8 mouse cellular contexts compared by ENCODE assay signal in genomic region chr17:74316309-74316863, GRCm38 (mm10). TPM values are rescaled to one million over a fixed set of nuclear protein-coding genes. Genes with fewer than 3 reads are reported as not detected.
DNase-seq lines count a peak whose midpoint lies in the region; ATAC-seq and TF ChIP-seq lines count a peak whose summit lies in the region.

No protein-coding gene starts in this region.

- peak overlapping the region; percentile 65 for H3K4me2 ChIP-seq in embryonic facial prominence, embryonic 12.5 days (replicated peaks)
- H3K4me2 ChIP-seq in limb, embryonic 11.5 days (ENCODE audit: low read depth, severe bottlenecking): peak overlapping the region; percentile 58
- peak overlapping the region; percentile 85 for H3K4me2 ChIP-seq in midbrain, embryonic 13.5 days (replicated peaks)

- WGBS in embryonic facial prominence, embryonic 12.5 days: under 1% methylated on average over 48 of the region's 48 CpGs
- under 1% methylated on average over 48 of the region's 48 CpGs for WGBS in limb, embryonic 11.5 days
- under 1% methylated on average over 47 of the region's 48 CpGs for WGBS in midbrain, embryonic 13.5 days
- WGBS in small intestine, adult 2 months: under 1% methylated on average over 48 of the region's 48 CpGs

- H3K27me3 ChIP-seq in embryonic facial prominence, embryonic 12.5 days: no peaks in the 10 kb centered on the region
- no peaks in the 10 kb centered on the region for H3K27me3 ChIP-seq in limb, embryonic 11.5 days (ENCODE audit: control insufficient read depth, insufficient read depth, low read length)
- H3K27me3 ChIP-seq in midbrain, embryonic 13.5 days: no peaks in the 10 kb centered on the region
- H3K27me3 ChIP-seq in small intestine, adult 2 months (ENCODE audit: control insufficient read depth, insufficient read depth, low read length): no peaks in the 10 kb centered on the region

- peak; percentile 75 for TF ChIP-seq POLR2A in small intestine, adult 2 months (IDR thresholded peaks at IDR 0.05; ENCODE audit: low read depth, low read length)

- H3K27ac ChIP-seq in embryonic facial prominence, embryonic 12.5 days: peak overlapping the region; percentile 88
- H3K27ac ChIP-seq in limb, embryonic 11.5 days (replicated peaks; ENCODE audit: low read depth, low read length): peak overlapping the region; percentile 74
- peak overlapping the region; percentile 92 for H3K27ac ChIP-seq in midbrain, embryonic 13.5 days
- H3K27ac ChIP-seq in small intestine, adult 2 months (ENCODE audit: insufficient read depth, low read depth, low read length): peak overlapping the region; percentile 69

- no peaks in the 10 kb centered on the region for H3K9me3 ChIP-seq in embryonic facial prominence, embryonic 12.5 days
- no peaks in the 10 kb centered on the region for H3K9me3 ChIP-seq in limb, embryonic 11.5 days (ENCODE audit: control insufficient read depth, low read length)
- H3K9me3 ChIP-seq in midbrain, embryonic 13.5 days: no peaks in the 10 kb centered on the region

- peak; percentile 14; the same call in 1 of the 2 replicates for TF ChIP-seq CTCF in small intestine, adult 2 months (IDR thresholded peaks at IDR 0.05; ENCODE audit: extremely low read depth, insufficient read length, insufficient replicate concordance, low read depth, low read length)

- peak; percentile 97 for DNase-seq in 3134 (ENCODE audit: extremely low read depth, insufficient read length, low spot score)
- peak; percentile 88 for DNase-seq in adrenal gland, postnatal 25 days
- DNase-seq in heart, adult 18-20 months: peak; percentile 91 to 92
- peak; percentile 92 for DNase-seq in kidney, adult 18-20 months
- DNase-seq in limb, embryonic 11.5 days (ENCODE audit: low spot score): peak; percentile 87

- peak overlapping the region; percentile 63 for H3K4me3 ChIP-seq in embryonic facial prominence, embryonic 12.5 days
- peak overlapping the region; percentile 89 for H3K4me3 ChIP-seq in limb, embryonic 11.5 days (ENCODE audit: low read depth, low read length)
- H3K4me3 ChIP-seq in midbrain, embryonic 13.5 days (replicated peaks): peak overlapping the region; percentile 79
- H3K4me3 ChIP-seq in small intestine, adult 2 months (ENCODE audit: low read depth, low read length): peak overlapping the region; percentile 78

- peaks cover 11% of the 10 kb centered on the region; the same call in 1 of the 2 replicates for H3K4me1 ChIP-seq in embryonic facial prominence, embryonic 12.5 days
- peaks cover 8% of the 10 kb centered on the region for H3K4me1 ChIP-seq in limb, embryonic 11.5 days (ENCODE audit: control insufficient read depth, insufficient read depth, low read length)
- H3K4me1 ChIP-seq in midbrain, embryonic 13.5 days (replicated peaks): peaks cover 23% of the 10 kb centered on the region
- no peaks in the 10 kb centered on the region for H3K4me1 ChIP-seq in small intestine, adult 2 months (ENCODE audit: control insufficient read depth, insufficient read depth, insufficient read length, low read length)

- ATAC-seq in embryonic facial prominence, embryonic 12.5 days (ENCODE audit: insufficient number of reproducible peaks, insufficient read depth, low FRiP score, low TSS enrichment): peak; percentile 94
- peak; percentile 85 for ATAC-seq in limb, embryonic 11.5 days (ENCODE audit: insufficient number of reproducible peaks, low FRiP score, low TSS enrichment, low read depth)
- peak; percentile 97 for ATAC-seq in midbrain, embryonic 13.5 days

- H3K9ac ChIP-seq in embryonic facial prominence, embryonic 12.5 days: peak overlapping the region; percentile 69
- peak overlapping the region; percentile 86 for H3K9ac ChIP-seq in limb, embryonic 11.5 days (ENCODE audit: low read length)
- H3K9ac ChIP-seq in midbrain, embryonic 13.5 days (replicated peaks): peak overlapping the region; percentile 82

- peaks cover 13% of the 10 kb centered on the region for H3K36me3 ChIP-seq in embryonic facial prominence, embryonic 12.5 days
- no peaks in the 10 kb centered on the region for H3K36me3 ChIP-seq in limb, embryonic 11.5 days (ENCODE audit: control insufficient read depth, insufficient read depth, low read length)
- H3K36me3 ChIP-seq in midbrain, embryonic 13.5 days: peaks cover 10% of the 10 kb centered on the region
- H3K36me3 ChIP-seq in small intestine, adult 2 months (ENCODE audit: control insufficient read depth, insufficient read depth, low read length): no peaks in the 10 kb centered on the region

RNA-seq across cellular contexts. Expression of gene Dpy30, which starts 7.4 kb away (rescaled TPM):
- total RNA-seq in adrenal gland, postnatal 25 days (2021): 95.9 and 99.6 TPM in 2 replicates
- polyA plus RNA-seq in embryonic facial prominence, embryonic 12.5 days (2016; fragmentation: Nextera tagmentation; extraction: Ambion mirVana): 233 and 238 TPM in 2 replicates
- 10 to 100 TPM; 36.5 to 48.4 TPM for total RNA-seq in heart, adult 18-20 months (2021)
- polyA plus RNA-seq in limb, embryonic 11.5 days (2014; fragmentation: Nextera tagmentation; extraction: Ambion mirVana): 275 and 279 TPM in 2 replicates
- 213 and 220 TPM in 2 replicates for polyA plus RNA-seq in midbrain, embryonic 13.5 days (2015; fragmentation: Nextera tagmentation; extraction: Ambion mirVana)
- polyA plus RNA-seq in small intestine, adult 2 months (2012; rRNA removed): 10.3 and 17.8 TPM in 2 replicates

RNA-seq across cellular contexts. Expression of gene Memo1, which starts 21.1 kb away (rescaled TPM):
- total RNA-seq in adrenal gland, postnatal 25 days (2021): 111 and 128 TPM in 2 replicates
- polyA plus RNA-seq in embryonic facial prominence, embryonic 12.5 days (2016; fragmentation: Nextera tagmentation; extraction: Ambion mirVana): 77.9 and 83.7 TPM in 2 replicates
- 10 to 100 TPM; 57.4 to 63.2 TPM for total RNA-seq in heart, adult 18-20 months (2021)
- 89.2 and 94.3 TPM in 2 replicates for polyA plus RNA-seq in limb, embryonic 11.5 days (2014; fragmentation: Nextera tagmentation; extraction: Ambion mirVana)
- polyA plus RNA-seq in midbrain, embryonic 13.5 days (2015; fragmentation: Nextera tagmentation; extraction: Ambion mirVana): 66.3 and 66.7 TPM in 2 replicates
- polyA plus RNA-seq in small intestine, adult 2 months (2012; rRNA removed): 11.0 and 11.6 TPM in 2 replicates

RNA-seq across cellular contexts. Expression of gene Spast, which starts 22.4 kb away (rescaled TPM):
- 29.4 and 33.1 TPM in 2 replicates for total RNA-seq in adrenal gland, postnatal 25 days (2021)
- 28.9 and 34.5 TPM in 2 replicates for polyA plus RNA-seq in embryonic facial prominence, embryonic 12.5 days (2016; fragmentation: Nextera tagmentation; extraction: Ambion mirVana)
- 10 to 100 TPM; 29.9 to 32.4 TPM for total RNA-seq in heart, adult 18-20 months (2021)
- 31.2 and 32.7 TPM in 2 replicates for polyA plus RNA-seq in limb, embryonic 11.5 days (2014; fragmentation: Nextera tagmentation; extraction: Ambion mirVana)
- 27.5 and 30.0 TPM in 2 replicates for polyA plus RNA-seq in midbrain, embryonic 13.5 days (2015; fragmentation: Nextera tagmentation; extraction: Ambion mirVana)
- 3.6 and 7.0 TPM in 2 replicates for polyA plus RNA-seq in small intestine, adult 2 months (2012; rRNA removed)

Comparison
In these comparisons a context has a peak if more than half of its experiments do, and no peak if none do; other contexts are left out.
1. Peak in every context shown above with its lines: DNase-seq, ATAC-seq, H3K4me3 ChIP-seq and H3K27ac ChIP-seq.
2. RNA of gene Dpy30, which starts 7.4 kb away (polyA plus RNA-seq): 275 to 279 TPM in limb, embryonic 11.5 days, 233 to 238 TPM in embryonic facial prominence, embryonic 12.5 days and 213 to 220 TPM in midbrain, embryonic 13.5 days; 10.3 to 17.8 TPM in small intestine, adult 2 months; every median in the first group is over 10 times any median in the second.